Mouse (Mus musculus) gastrocnemius, postnatal 36 days (tissue): ENCODE measurements at regions not wholly inside any gene's neighbourhood (a gene's known extent, or its start where the extent isn't known, plus 50 kb on each side); places are given as distances from the start of the nearest gene placed in this dataset.

Experiments
- DNase-seq, 2 experiments: peaks; one replicate each; pipeline ENCODE4 v3.0.0; 2022
- intact Hi-C: fragments of 180-260 bp; cut with DNase I; formaldehyde crosslinking; loops from one replicate; pipeline ENCODE4 v1.15.1; 2025

DNA sequence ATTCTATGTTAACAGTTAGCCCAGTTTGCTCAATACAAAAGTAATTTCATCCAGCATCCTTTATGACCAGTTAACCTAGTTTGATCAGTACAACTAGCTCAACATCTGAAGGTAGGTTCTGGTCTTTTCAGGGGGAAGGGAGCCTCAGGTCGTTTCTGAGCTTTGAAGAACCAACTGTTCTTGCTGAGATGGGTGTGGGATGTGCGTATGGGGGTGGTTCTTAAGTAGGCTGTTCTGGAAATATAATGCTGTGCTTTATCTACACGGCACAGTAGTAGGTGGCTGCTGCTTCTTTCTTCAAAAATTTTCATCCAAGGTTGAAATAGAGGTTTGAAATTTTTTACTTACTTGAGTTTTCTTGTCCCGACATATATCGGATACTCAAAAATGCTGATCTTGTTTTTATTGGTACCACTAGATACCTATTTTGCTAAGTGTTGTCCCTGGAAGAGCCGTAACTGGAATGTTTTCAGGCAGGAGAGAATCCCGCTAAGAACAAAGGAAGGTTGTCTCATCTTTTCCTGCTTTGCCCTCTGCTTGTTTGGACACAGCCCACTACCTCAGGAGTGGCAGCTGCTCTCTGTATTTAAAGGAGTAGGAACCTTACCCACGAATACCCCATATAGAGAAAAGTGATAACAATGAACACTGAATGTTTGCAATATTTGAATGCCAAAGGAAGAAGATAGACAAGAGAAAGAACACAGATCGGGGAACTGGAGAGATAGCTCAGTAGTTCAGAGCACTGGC, 275.5 kb downstream of the Cdh10 start:
- intact Hi-C loops: loop anchor here (5.0 kb wide), 1 partner anchor 282 kb away; no protein-coding TSS in a partner anchor
- no peak for DNase-seq

DNA sequence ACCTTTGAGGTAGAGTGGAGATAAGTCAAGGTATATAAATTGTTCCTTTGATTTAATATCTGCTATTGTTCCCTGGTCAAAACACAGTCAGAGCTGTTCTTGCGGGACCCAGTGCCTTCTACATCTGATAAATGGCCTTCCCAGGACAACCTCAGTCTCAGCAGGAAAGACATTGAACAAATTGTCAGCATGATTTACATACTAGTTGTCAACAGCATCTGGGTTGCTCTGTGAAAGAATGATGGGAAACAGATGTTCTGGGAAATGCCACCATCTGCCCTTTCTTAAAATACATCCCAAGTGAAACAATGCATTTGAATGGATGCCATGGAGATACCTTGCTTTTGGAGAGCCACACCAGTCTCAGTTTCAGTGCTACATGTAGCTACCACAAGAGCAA, 296.2 kb downstream of the Cdh10 start:
- intact Hi-C loops: no loop called here

DNA sequence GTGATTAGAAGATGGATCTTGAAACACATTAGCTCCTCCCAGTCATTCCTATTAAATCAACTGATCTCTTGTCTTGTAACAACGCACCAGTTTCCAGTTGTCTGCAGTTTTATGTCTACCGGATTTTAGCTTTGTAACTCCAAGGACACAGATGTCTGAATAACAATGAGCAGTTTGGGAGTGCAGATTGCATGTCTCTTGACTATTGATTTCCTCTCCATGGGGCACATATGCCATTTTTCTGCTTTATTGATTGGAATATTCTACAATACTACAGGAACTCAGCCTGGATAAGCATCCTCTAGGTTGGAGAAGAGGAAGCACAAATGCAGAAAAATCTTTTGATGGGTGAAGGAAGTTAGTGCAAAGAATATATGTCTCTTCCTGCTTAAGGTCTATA, 300.2 kb downstream of the Cdh10 start:
- no peak for DNase-seq
- intact Hi-C loops: no loop called here

More for the DNA sequence above, 296.2 kb downstream of the Cdh10 start:
- DNase-seq: no peak

DNA sequence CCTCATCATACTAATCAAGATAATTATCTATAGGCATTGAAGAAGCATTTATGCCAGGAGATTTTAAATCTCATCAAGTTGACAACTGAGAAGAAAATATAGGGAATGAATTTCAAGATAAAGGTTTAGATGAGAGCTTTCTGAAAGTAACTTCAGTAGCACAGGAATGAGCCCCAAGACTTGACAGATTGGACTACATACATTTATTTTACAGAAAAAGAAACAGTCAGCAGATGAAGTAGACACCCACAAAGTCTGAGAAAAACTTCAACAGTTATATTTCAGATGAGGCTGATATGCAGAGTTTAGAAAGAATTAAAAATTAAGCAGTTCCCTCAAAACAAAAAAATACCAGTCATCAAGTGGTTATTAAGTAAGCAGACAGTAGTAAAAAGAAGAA, 308.7 kb downstream of the Cdh10 start:
- intact Hi-C loops: no loop called here
- DNase-seq: no peak

DNA sequence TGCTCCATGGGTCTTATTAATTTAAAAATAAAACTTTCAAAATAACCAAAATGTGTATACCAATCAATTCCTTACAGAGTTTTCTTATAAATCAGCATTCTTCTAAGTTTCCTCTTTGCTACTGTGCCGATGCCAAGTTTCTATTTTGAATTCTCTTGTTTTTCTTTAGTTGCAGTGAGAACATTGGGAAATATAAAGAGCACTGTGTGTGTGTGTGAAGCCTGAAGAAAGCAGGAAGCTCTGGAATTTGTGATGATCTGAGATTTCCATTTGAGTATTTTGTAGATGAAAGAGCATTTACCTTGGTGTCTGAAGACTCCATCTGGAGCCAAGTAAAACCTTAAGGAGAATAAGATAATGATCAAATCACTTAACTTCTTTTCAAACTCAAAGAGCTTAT, 310.6 kb downstream of the Cdh10 start:
- DNase-seq: no peak
- intact Hi-C loops: no loop called here

DNA sequence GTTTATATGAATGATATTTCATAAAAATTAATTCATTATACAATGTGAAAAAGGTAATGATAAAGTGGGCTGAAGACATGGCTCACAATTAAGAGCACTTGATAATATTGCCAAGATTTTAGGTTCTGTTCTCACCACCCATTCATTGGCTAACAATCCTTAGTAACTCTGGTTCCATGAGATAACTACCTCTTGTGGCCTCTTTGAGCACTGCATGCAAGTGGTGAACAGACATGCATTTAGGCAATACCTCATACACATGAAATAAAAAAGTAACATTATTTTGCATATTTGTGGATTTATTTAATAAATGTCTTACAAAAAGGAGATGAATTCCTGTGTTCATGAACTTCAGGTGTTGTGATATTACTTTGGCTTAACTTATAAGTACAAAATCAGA, 334.9 kb downstream of the Cdh10 start:
- no peak for DNase-seq
- intact Hi-C loops: no loop called here

DNA sequence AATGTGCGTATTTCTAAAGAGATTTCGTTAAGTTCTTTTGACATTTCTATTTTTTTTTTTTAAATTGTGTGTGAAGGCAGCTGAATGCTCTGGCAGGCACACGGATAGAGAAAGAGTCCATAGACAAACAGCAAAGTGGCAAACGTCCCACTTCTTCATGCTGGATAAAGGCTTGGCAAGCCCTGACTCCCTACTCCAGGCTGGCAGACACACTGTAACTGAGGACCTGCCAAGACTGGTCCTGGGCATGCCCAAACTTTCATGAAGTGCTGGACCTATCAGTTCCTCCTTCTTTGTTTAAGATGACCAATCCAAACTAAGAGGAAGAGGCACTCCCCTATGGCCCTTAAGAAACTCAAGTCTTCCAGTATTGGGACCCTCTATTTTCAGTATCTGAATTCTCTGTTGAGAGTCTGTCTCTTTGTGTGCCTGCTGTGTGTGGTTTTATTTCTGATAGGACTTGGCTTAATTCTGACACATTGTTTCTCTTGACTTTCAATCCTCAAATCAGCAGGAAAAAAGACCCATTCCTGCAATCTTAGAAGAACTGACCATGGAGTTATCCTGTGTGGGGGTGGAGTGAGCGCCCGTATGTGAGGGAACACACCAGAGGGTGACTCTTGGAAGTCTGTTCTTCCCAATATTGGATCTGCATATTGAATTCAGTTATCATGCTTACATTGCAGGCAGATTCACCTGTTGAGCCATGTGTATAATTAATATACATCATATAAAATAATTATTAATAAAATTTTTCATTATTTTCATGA, 343.6 kb downstream of the Cdh10 start:
- intact Hi-C loops: no loop called here

DNA sequence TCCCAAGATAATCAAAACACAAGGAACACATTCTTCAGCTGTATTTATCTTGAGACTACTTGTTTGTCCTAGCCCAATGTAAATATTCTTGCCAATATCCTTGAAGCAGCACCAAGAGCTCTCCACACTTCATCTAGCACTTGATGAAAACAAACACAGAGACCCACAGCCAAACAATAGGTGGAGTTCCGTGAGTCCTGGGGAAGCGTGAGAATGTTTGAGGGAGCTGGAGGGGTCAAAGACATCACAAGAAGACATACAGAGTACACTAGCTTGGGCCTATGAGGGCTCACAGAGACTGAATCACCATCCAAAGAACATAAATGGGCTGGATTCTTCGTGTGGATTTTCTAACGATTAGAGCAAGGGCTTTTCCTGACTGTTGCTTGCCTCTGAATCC, 356.7 kb downstream of the Cdh10 start:
- no peak for DNase-seq
- intact Hi-C loops: no loop called here

More for the DNA sequence above, 343.6 kb downstream of the Cdh10 start:
- no peak for DNase-seq
